Mouse (Mus musculus) myocyte (in vitro differentiated cells): ENCODE data around the gene Mgmt.

Experiments
- CEBPB ChIP-seq: IDR thresholded peaks from 2 replicates; pipeline ENCODE4 v1.6.1; 2011; ENCODE audit warnings: mild to moderate bottlenecking, moderate library complexity; ENCODE audit not compliant: poor library complexity, insufficient read depth, severe bottlenecking
- E2F4 ChIP-seq: IDR thresholded peaks from one replicate; pipeline ENCODE4 v1.6.1; 2011; ENCODE audit warnings: mild to moderate bottlenecking, control low read depth, moderate library complexity; ENCODE audit not compliant: insufficient read depth
- MAX ChIP-seq: IDR thresholded peaks from one replicate; pipeline ENCODE4 v1.6.1; 2011; ENCODE audit warnings: low read depth, mild to moderate bottlenecking, control low read depth
- MYOG ChIP-seq, 3 experiments: IDR thresholded peaks; one replicate each; pipeline ENCODE4 v1.6.1; 2011; ENCODE audit warnings: control low read depth in 2 of 3, low read depth in 2 of 3, mild to moderate bottlenecking in 2 of 3; ENCODE audit not compliant: insufficient read length in 2 of 3, control insufficient read depth in 1 of 3, insufficient read depth in 1 of 3
- POLR2A ChIP-seq: IDR thresholded peaks from one replicate; pipeline ENCODE4 v1.6.1; 2011; ENCODE audit warnings: low read depth, mild to moderate bottlenecking, control low read depth, moderate library complexity; ENCODE audit not compliant: insufficient read length
- POLR2AphosphoS2 ChIP-seq: IDR thresholded peaks from one replicate; pipeline ENCODE4 v1.6.1; 2011; ENCODE audit warnings: low read depth, control low read depth; ENCODE audit not compliant: insufficient read length
- SRF ChIP-seq: IDR thresholded peaks from one replicate; pipeline ENCODE4 v1.6.1; 2011; ENCODE audit warnings: low read depth; ENCODE audit not compliant: control insufficient read depth, insufficient read length
- TCF12 ChIP-seq: IDR thresholded peaks from one replicate; pipeline ENCODE4 v1.6.1; 2011; ENCODE audit warnings: mild to moderate bottlenecking, control low read depth; ENCODE audit not compliant: poor library complexity, insufficient read depth, severe bottlenecking
- TCF3 ChIP-seq: IDR thresholded peaks from one replicate; pipeline ENCODE4 v1.6.1; 2011; ENCODE audit warnings: low read depth, control low read depth; ENCODE audit not compliant: insufficient read length
- USF1 ChIP-seq: IDR thresholded peaks from one replicate; pipeline ENCODE4 v1.6.1; 2011; ENCODE audit warnings: low read depth, mild to moderate bottlenecking, control low read depth, moderate library complexity

GRCm38 (mm10) chr7:137067758-137068157, 173.3 kb downstream of the Mgmt start:
- TF ChIP-seq POLR2A (no peak), POLR2AphosphoS2 (no peak), E2F4 (no peak), TCF12 (no peak), SRF (no peak), MAX (no peak), MYOG (IDR thresholded peaks at IDR 0.05; ENCODE audit: control insufficient read depth in 1 of 3, insufficient read depth in 1 of 3, insufficient read length in 2 of 3, low read depth in 2 of 3) (no peak), USF1 (no peak), CEBPB (no peak), TCF3 (no peak)
